Mouse (Mus musculus): ENCODE measurements at regions not wholly inside any gene's neighbourhood (a gene's known extent, or its start where the extent isn't known, plus 50 kb on each side); places are given as distances from the start of the nearest gene placed in this dataset.

DNA sequence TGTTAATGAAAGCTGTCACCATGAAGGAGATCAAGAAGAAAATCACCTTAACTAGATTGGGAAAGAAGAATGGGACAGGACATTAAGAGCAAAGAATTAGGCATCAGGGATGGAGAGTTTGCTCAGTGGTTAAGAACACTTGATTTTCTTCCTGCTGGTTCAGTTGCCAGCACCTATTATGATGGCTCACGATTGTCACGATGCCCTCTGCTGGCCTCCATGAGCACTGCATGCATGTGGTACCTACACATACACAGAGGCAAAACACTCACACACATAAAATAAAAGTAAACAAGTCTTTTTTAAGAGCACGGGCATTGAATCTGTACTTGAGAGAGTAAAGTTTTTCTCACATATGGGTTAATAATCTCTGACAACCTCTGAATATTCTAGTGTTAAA lies 88.1 kb upstream of the Elac2 start:
- Histone ChIP-seq H3K27me3 (ENCODE audit: control insufficient read depth, insufficient read depth, low read length) (no peaks in the 10 kb centered on the region), H3K9ac (replicated peaks) (no peak overlapping the region), H3K27ac (no peak overlapping the region), H3K4me3 (ENCODE audit: insufficient read depth in 1 of 2, low read depth in 2 of 2, low read length in 2 of 2) (no peak overlapping the region), H3K4me1 (replicated peaks; ENCODE audit: control insufficient read depth in 2 of 2, insufficient read depth in 2 of 2, low read length in 1 of 2) (no peaks in the 10 kb centered on the region; a peak in 1 of 4 replicates), H3K4me2 (ENCODE audit: low read depth) (no peak overlapping the region), H3K36me3 (replicated peaks; ENCODE audit: control insufficient read depth, insufficient read depth, low read depth) (no peaks in the 10 kb centered on the region), H3K9me3 (ENCODE audit: control insufficient read depth, low read length) (no peaks in the 10 kb centered on the region)
- TF ChIP-seq CTCF (IDR thresholded peaks at IDR 0.05; ENCODE audit: low read depth) (peak; percentile 91), EP300 (IDR thresholded peaks at IDR 0.05; ENCODE audit: low read depth) (no peak)
- ATAC-seq (ENCODE audit: insufficient read depth): peak; percentile 75
- 15% methylated on average over 3 of the region's 3 CpGs for WGBS (ENCODE audit: insufficient replicate concordance)
- DNase-seq (ENCODE audit: low read depth in 3 of 3, low spot score in 3 of 3): peak; percentile 38 to 47 (median 41)

DNA sequence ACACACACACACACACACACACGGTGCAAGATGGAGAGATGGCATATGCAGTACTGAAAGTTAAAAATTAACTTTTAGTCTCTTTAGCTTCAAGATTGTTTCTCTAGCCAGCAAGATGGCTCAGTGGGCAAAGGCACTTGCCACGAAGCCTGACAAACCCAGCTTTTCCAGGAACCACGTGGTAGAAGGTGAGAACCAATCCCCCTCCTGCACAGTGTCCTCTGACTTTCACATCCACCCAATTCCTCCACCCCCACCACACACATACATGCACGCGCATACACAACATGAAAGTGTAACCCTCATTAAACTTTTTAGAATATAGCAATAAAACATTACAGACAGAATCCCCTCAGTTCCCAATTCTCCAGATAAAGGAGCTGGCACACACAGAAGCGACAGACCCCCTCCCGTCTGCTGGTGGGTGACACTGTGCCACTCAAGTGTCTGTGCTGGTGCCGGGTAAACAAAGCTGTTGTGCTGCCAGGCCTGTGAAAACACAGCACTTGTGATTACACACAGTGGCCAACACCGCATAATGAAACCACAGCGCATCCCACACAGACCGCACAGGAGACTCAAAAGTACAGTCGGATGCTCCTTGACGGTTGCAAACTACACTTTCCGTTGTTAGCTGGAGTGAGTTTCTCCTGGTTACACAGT lies 82.9 kb upstream of the Elac2 start:
- TF ChIP-seq EP300 (IDR thresholded peaks at IDR 0.05; ENCODE audit: low read depth) (no peak), CTCF (IDR thresholded peaks at IDR 0.05; ENCODE audit: low read depth) (no peak)
- Histone ChIP-seq H3K36me3 (replicated peaks; ENCODE audit: control insufficient read depth, insufficient read depth, low read depth) (no peaks in the 10 kb centered on the region), H3K27me3 (ENCODE audit: control insufficient read depth, insufficient read depth, low read length) (no peaks in the 10 kb centered on the region), H3K9ac (replicated peaks) (no peak overlapping the region), H3K27ac (no peak overlapping the region), H3K4me1 (replicated peaks; ENCODE audit: control insufficient read depth in 2 of 2, insufficient read depth in 2 of 2, low read length in 1 of 2) (no peaks in the 10 kb centered on the region; a peak in 1 of 4 replicates), H3K4me2 (ENCODE audit: low read depth) (no peak overlapping the region), H3K9me3 (ENCODE audit: control insufficient read depth, low read length) (no peaks in the 10 kb centered on the region), H3K4me3 (ENCODE audit: insufficient read depth in 1 of 2, low read depth in 2 of 2, low read length in 2 of 2) (no peak overlapping the region)
- 68% methylated on average over 14 of the region's 14 CpGs for WGBS (ENCODE audit: insufficient replicate concordance)
- DNase-seq (ENCODE audit: low read depth in 3 of 3, low spot score in 3 of 3) (no peak), ATAC-seq (ENCODE audit: insufficient read depth) (no peak)

DNA sequence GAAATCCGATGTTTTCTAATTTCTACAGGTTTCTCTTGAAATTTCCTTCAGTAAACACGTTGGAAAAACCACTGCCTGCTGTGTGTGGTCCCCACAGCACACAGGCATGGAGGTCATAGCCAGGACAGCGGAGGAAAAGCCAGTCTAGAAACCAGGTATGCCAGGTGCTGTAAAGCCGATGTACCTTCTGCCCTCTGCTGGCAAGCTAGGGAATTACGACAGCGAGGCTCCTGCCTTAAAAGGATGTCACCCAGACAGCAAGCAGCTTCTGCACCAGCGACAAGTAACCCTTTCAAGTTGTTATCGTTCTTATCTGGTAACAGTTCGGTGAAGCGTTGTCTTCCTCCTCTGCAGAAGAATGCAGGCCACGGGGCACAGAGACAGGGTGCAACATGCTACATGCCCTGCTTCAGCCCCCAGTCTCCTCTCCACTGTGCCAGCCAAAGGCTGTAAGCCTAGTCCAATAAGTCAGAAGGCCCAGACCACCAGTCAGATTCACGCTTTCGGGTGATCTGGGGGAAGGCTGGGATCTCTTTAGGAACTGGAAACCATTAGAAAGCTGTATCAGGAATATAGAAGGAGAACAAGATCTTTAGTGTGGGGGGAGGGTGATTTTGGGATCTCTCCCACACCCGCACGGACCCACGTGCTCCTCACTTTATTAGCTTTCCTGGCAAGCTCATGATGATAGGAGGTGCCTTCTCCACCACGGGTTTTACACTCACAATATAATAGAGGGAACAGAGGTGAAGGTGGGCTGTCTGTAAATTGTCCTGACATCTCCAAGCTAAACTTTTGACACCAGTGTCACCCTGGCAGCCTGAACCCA lies 79.9 kb upstream of the Elac2 start:
- Histone ChIP-seq H3K9ac (replicated peaks) (no peak overlapping the region), H3K9me3 (ENCODE audit: control insufficient read depth, low read length) (no peaks in the 10 kb centered on the region), H3K27me3 (ENCODE audit: control insufficient read depth, insufficient read depth, low read length) (no peaks in the 10 kb centered on the region; the same call in 1 of the 2 replicates), H3K4me1 (replicated peaks; ENCODE audit: control insufficient read depth in 2 of 2, insufficient read depth in 2 of 2, low read length in 1 of 2) (no peaks in the 10 kb centered on the region; a peak in 1 of 4 replicates), H3K4me3 (ENCODE audit: insufficient read depth in 1 of 2, low read depth in 2 of 2, low read length in 2 of 2) (no peak overlapping the region), H3K4me2 (ENCODE audit: low read depth) (no peak overlapping the region), H3K27ac (no peak overlapping the region), H3K36me3 (replicated peaks; ENCODE audit: control insufficient read depth, insufficient read depth, low read depth) (no peaks in the 10 kb centered on the region)
- WGBS (ENCODE audit: insufficient replicate concordance): 24% methylated on average over 17 of the region's 17 CpGs
- ATAC-seq (ENCODE audit: insufficient read depth): peak; percentile 56; the same call in 1 of the 2 replicates
- DNase-seq (ENCODE audit: low read depth in 3 of 3, low spot score in 3 of 3): peak; percentile 40 to 45 (median 45)
- TF ChIP-seq EP300 (IDR thresholded peaks at IDR 0.05; ENCODE audit: low read depth) (no peak), CTCF (IDR thresholded peaks at IDR 0.05; ENCODE audit: low read depth) (peak; percentile 98)

DNA sequence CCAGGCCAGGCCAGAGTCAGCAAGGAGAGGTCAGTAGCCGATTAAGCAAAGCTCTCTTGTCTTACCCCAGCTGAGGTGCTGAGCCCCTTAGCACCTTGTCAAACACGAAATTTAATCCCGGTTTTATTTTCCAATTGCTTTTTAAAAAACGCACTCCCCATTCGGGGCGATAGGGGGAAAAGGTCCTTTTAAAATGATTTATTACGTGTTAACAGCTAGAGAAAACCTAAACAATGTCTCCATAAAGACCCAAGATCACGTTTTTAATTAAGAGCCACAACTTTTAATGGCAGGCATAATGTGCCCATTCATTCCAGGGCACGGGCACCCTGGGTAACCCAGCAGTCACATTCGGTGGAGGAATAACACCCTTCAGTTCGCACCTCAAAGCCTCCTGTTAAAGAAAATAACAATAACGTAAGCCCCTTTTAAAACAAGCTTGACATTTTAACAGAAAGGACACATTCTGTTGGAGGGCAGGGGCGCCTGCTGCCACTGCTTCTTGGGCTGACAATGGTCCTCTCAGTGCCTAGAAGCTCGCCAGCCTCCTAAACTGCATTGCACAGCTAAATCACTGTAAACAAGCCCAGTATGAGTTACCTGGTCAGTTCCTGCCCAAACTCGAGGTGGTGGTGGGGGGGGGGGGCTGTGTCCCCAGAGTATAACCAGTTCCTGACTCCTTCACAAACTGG lies 79.1 kb upstream of the Elac2 start:
- H3K4me2 ChIP-seq (ENCODE audit: low read depth): no peak overlapping the region
- no peak overlapping the region for H3K4me3 ChIP-seq (ENCODE audit: insufficient read depth in 1 of 2, low read depth in 2 of 2, low read length in 2 of 2)
- H3K27me3 ChIP-seq (ENCODE audit: control insufficient read depth, insufficient read depth, low read length): no peaks in the 10 kb centered on the region; the same call in 1 of the 2 replicates
- H3K4me1 ChIP-seq (replicated peaks; ENCODE audit: control insufficient read depth in 2 of 2, insufficient read depth in 2 of 2, low read length in 1 of 2): no peaks in the 10 kb centered on the region; a peak in 1 of 4 replicates
- H3K36me3 ChIP-seq (replicated peaks; ENCODE audit: control insufficient read depth, insufficient read depth, low read depth): no peaks in the 10 kb centered on the region
- no peaks in the 10 kb centered on the region for H3K9me3 ChIP-seq (ENCODE audit: control insufficient read depth, low read length)
- no peak overlapping the region for H3K27ac ChIP-seq
- TF ChIP-seq CTCF (IDR thresholded peaks at IDR 0.05; ENCODE audit: low read depth) (no peak), EP300 (IDR thresholded peaks at IDR 0.05; ENCODE audit: low read depth) (no peak)
- DNase-seq (ENCODE audit: low read depth in 3 of 3, low spot score in 3 of 3): no peak
- 57% methylated on average over 15 of the region's 15 CpGs for WGBS (ENCODE audit: insufficient replicate concordance)
- no peak overlapping the region for H3K9ac ChIP-seq (replicated peaks)
- no peak for ATAC-seq (ENCODE audit: insufficient read depth)

GRCm38 (mm10) chr11:64916783-64917182 lies 62.1 kb upstream of the Elac2 start:
- Histone ChIP-seq H3K36me3 (replicated peaks; ENCODE audit: control insufficient read depth, insufficient read depth, low read depth) (no peaks in the 10 kb centered on the region), H3K4me3 (ENCODE audit: insufficient read depth in 1 of 2, low read depth in 2 of 2, low read length in 2 of 2) (no peak overlapping the region), H3K4me2 (ENCODE audit: low read depth) (no peak overlapping the region), H3K9me3 (ENCODE audit: control insufficient read depth, low read length) (no peaks in the 10 kb centered on the region), H3K27ac (no peak overlapping the region), H3K27me3 (ENCODE audit: control insufficient read depth, insufficient read depth, low read length) (no peaks in the 10 kb centered on the region), H3K9ac (replicated peaks) (no peak overlapping the region), H3K4me1 (replicated peaks; ENCODE audit: control insufficient read depth in 2 of 2, insufficient read depth in 2 of 2, low read length in 1 of 2) (no peaks in the 10 kb centered on the region)
- DNase-seq (ENCODE audit: low read depth in 3 of 3, low spot score in 3 of 3) (no peak), ATAC-seq (ENCODE audit: insufficient read depth) (no peak)
- WGBS (ENCODE audit: insufficient replicate concordance): 47% methylated on average over 8 of the region's 8 CpGs
- TF ChIP-seq CTCF (IDR thresholded peaks at IDR 0.05; ENCODE audit: low read depth) (no peak), EP300 (IDR thresholded peaks at IDR 0.05; ENCODE audit: low read depth) (no peak)
